Mouse (Mus musculus) limb, embryonic 10.5 days (tissue): ENCODE results near the gene Reln. TPM values are rescaled to one million over a fixed set of nuclear protein-coding genes. Genes with fewer than 3 reads are reported as not detected.

Source experiments
- DNase-seq: peaks from one replicate; pipeline ENCODE4 v3.0.0-alpha.2; 2017; ENCODE audit warnings: low spot score
- H3K27ac ChIP-seq: fragments of 300-500 bp; sonication (generic); 2 replicates; pipeline ENCODE4 v1.5.1; 2016; ENCODE audit warnings: mild to moderate bottlenecking
- H3K27me3 ChIP-seq: fragments of 300-500 bp; sonication (generic); 2 replicates; pipeline ENCODE4 v1.6.1; 2016; ENCODE audit warnings: low read depth, mild to moderate bottlenecking; ENCODE audit not compliant: poor library complexity, severe bottlenecking
- H3K36me3 ChIP-seq: fragments of 300-500 bp; sonication (generic); 2 replicates; pipeline ENCODE4 v1.6.1; 2016; ENCODE audit warnings: mild to moderate bottlenecking, moderate library complexity
- H3K4me1 ChIP-seq: fragments of 300-500 bp; sonication (generic); 2 replicates; pipeline ENCODE4 v1.6.1; 2016
- H3K4me3 ChIP-seq: fragments of 300-500 bp; sonication (generic); 2 replicates; pipeline ENCODE4 v1.5.1; 2016; ENCODE audit warnings: mild to moderate bottlenecking, moderate library complexity
- H3K9me3 ChIP-seq: fragments of 300-500 bp; sonication (generic); replicated peaks from 2 replicates; pipeline ENCODE4 v1.6.1; 2016; ENCODE audit warnings: mild to moderate bottlenecking
- WGBS: fragments of 180-500 bp; shearing (Covaris S2); methylation state at CpG from one replicate; pipeline ENCODE4 v1.1.7; 2016; 5-methylcytosine and 5-hydroxymethylcytosine counted together
- polyA plus RNA-seq: library from polyadenylated mRNA; unstranded; fragments of >200 nt; fragmentation: Nextera tagmentation; extraction: Ambion mirVana; gene quantifications from 2 replicates; pipeline ENCODE4 v1.2.1, GENCODE M21; 2016

Reln gene
- polyA plus RNA-seq, 1 experiment from 2014 or later = 0.71 TPM

DNA sequence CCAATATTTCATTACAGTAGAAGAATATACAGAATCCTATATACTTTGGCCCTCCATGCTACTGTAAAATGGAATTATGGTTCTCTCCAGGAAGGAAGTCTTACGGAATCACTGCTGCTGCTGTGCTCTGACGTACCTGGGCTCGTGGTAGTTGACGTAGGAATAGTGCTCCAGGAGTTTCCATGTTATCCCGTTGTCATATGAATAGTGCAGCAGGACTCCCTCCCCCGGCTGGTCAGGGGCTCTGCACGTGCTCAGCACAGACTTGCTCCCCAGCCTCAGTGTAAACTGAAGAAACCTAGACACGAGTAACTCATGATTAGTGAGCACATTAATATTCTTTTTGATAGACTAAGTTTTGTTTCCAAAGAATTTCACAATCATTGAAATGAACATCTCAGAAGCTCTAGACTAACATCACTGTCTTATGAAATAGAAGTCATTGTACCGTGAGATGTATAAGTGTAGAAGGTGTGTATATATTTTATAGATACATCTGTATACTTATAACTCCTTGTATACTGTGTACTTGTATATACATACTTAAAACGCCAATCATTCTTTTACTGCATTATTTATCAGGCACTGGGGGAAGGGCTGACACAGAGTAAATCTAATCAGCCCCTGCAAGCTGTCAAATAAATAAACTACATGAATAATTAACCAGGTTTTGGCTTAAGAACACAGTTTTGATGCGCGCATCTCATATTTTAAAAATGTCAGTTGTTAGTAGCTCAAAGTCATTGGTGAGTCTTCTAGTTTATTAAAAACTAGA, 304.9 kb downstream of the Reln start:
- H3K9me3 ChIP-seq = no peaks in the 10 kb centered on the region
- no peaks in the 10 kb centered on the region for H3K27me3 ChIP-seq
- peaks cover 6% of the 10 kb centered on the region for H3K4me1 ChIP-seq
- no peak overlapping the region for H3K4me3 ChIP-seq
- DNase-seq = no peak
- H3K27ac ChIP-seq = no peak overlapping the region
- WGBS = 88% methylated on average over 12 of the region's 12 CpGs
- H3K36me3 ChIP-seq = no peaks in the 10 kb centered on the region

DNA sequence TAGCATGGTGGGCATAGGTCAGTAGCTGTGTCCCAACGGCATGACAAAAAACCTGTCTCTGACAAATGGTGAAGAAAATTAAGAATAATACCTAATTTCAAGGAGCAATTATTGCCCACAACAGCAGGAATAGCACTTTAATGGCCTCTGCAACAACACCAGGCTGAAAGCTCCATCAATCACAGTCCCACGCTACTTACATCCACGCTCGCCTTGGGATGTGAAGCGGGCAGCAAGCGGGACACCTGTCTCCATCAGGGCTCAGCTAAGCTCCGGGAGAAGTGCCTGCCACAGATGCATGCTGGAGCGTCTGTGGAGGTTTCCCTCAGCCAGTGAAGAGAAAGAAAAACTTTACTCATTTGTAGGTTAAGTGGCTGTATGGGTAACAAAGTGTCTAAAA, 309.3 kb downstream of the Reln start:
- Histone ChIP-seq H3K9me3 (no peaks in the 10 kb centered on the region), H3K27ac (no peak overlapping the region), H3K4me1 (peaks cover 24% of the 10 kb centered on the region), H3K27me3 (no peaks in the 10 kb centered on the region), H3K36me3 (no peaks in the 10 kb centered on the region), H3K4me3 (no peak overlapping the region)
- 54% methylated on average over 8 of the region's 8 CpGs for WGBS
- no peak for DNase-seq

DNA sequence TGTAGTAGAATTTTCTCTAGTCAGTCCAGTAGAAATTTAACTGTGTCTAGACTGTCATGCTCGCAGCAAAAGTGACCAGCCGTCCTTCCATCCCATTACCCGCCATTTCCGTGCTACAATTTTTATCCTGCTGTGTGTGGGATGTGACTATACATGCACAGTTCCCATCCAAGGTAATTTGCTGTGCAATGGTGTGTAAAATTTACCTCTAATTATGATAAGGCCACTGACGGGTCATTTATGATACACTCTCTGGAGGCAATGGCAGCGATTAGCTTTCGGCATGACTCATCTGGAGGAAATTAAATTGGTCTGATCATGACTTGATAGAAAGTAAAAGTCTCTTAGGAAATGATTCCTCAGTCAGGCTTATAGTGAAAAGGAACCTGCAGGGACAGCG, 311.5 kb downstream of the Reln start:
- DNase-seq = no peak
- 82% methylated on average over 8 of the region's 8 CpGs for WGBS

DNA sequence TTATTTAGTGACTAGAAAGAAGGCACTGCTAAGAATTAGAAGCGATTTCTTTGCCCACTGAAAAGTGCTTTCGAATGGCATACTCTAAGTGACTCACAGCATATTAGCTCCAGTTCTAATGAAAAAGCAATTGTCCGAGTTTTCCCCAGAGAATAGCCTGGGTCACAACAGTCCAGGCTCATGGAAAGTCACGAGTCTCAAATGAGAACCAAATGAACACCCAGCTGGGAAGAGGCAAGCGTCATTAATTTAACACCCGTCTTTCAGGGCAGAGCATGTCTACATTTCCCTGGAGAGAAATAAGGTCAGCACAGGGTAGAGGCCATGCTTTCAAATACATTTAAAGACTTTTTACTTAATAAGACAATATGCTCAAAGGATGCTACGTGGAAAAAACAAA, 312.8 kb downstream of the Reln start:
- WGBS = 36% methylated on average over 7 of the region's 7 CpGs
- no peaks in the 10 kb centered on the region for H3K9me3 ChIP-seq
- no peak for DNase-seq
- no peaks in the 10 kb centered on the region for H3K36me3 ChIP-seq
- no peak overlapping the region for H3K4me3 ChIP-seq
- peaks cover 24% of the 10 kb centered on the region for H3K4me1 ChIP-seq
- H3K27me3 ChIP-seq = no peaks in the 10 kb centered on the region
- no peak overlapping the region for H3K27ac ChIP-seq

More for the DNA sequence above, 311.5 kb downstream of the Reln start:
- Histone ChIP-seq H3K27me3 (no peaks in the 10 kb centered on the region), H3K36me3 (no peaks in the 10 kb centered on the region), H3K9me3 (no peaks in the 10 kb centered on the region), H3K4me3 (no peak overlapping the region), H3K27ac (no peak overlapping the region), H3K4me1 (peaks cover 24% of the 10 kb centered on the region)

DNA sequence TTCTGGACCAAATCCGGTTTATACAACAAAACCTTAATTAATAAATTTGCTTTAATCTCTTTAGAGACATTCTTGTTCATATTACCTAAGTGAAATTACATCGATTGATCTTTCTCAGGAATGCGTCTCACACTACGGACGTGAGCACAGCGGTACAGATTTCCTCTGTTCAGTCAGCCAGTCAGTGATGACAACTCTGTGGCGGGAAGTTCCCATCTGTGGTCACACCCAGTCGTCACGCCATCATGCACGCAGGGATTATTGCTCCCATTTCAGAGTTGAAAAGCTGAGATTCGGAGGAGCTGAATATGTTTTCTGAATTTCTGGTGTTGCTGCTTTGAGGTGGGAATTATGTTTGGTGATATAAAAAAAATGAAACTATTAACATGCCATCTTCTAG, 316.1 kb downstream of the Reln start:
- no peak for DNase-seq
- Histone ChIP-seq H3K27ac (no peak overlapping the region), H3K9me3 (no peaks in the 10 kb centered on the region), H3K4me3 (no peak overlapping the region), H3K4me1 (peaks cover 19% of the 10 kb centered on the region), H3K36me3 (no peaks in the 10 kb centered on the region), H3K27me3 (no peaks in the 10 kb centered on the region)
- WGBS = 88% methylated on average over 11 of the region's 11 CpGs

DNA sequence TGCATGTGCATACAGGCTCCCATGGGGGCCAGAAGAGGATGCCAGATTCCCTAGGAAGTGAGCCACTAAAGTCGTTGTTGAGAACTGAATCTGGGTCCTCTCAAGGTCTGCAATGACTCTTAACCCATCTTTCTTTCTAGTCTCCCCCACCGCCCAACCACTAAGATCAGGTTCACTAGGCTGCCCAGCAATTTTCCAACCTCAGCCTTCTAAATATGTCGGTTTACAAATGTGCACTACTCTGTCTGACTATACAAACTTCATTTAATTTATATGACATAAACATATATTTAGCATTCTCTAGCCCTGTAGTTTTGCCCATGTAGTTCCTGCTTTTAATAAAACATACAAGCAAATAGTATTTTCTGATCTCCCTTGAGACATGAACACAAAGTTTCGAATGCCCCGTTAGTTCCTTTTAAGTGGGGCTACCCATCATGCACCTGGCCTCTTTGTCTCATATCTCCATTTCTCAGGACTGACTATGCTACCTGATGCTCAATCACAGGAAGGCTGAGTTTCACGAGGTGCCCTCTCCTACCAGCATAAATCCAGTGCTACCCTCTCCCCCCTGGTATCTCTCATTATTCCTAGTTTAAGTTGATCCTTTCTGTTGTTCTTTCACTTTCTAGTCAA, 317.1 kb downstream of the Reln start:
- H3K27ac ChIP-seq = no peak overlapping the region
- 91% methylated on average over 6 of the region's 6 CpGs for WGBS
- H3K4me1 ChIP-seq = peaks cover 23% of the 10 kb centered on the region
- no peaks in the 10 kb centered on the region for H3K9me3 ChIP-seq
- H3K4me3 ChIP-seq = no peak overlapping the region
- H3K27me3 ChIP-seq = no peaks in the 10 kb centered on the region
- no peaks in the 10 kb centered on the region for H3K36me3 ChIP-seq
- no peak for DNase-seq

DNA sequence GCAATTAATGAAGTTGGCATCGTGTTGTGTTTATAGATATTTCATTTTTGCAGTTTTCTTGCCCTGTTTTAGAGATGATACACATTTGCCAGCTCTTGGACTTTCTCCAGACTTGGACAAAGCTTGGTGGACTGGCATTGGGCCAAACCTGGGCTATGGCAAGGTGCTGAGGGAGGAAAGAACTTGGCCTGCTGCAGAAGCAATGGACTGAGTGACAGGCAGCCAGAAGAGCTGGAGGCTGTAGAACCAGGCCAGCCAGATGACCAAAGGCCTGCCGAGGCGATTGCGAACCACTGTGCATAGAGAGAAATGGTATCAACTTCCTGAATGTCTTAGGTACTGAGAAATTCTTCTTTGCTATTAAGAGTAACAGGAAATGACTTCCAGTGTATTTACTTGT, 318.8 kb downstream of the Reln start:
- H3K4me3 ChIP-seq = no peak overlapping the region
- H3K27me3 ChIP-seq = no peaks in the 10 kb centered on the region
- no peak overlapping the region for H3K27ac ChIP-seq
- no peak for DNase-seq
- no peaks in the 10 kb centered on the region for H3K9me3 ChIP-seq
- H3K36me3 ChIP-seq = no peaks in the 10 kb centered on the region
- H3K4me1 ChIP-seq = peaks cover 7% of the 10 kb centered on the region; the same call in 1 of the 2 replicates
- WGBS = 94% methylated on average over 4 of the region's 4 CpGs

DNA sequence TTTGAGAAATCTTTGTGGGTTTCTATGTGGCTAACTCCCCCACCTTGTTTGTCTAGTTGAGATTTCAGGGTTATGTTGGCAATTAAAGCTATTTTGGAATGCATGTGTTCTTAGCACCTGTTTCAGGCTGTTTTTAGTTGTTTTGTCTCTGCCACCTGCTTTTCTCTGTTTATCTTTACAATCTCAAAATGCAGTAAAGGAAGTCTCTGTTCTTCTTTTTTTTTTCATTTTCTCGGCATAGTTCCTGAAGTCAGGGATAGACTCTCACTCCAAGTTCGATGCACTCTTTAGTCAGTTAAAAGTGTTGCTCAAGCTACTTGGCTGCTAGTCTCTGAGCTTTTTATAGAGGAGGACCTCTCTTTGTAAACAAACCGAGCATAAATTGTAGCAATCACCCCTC, 320.4 kb downstream of the Reln start:
- H3K4me3 ChIP-seq = no peak overlapping the region
- no peak for DNase-seq
- no peak overlapping the region for H3K27ac ChIP-seq
- H3K36me3 ChIP-seq = no peaks in the 10 kb centered on the region
- H3K27me3 ChIP-seq = no peaks in the 10 kb centered on the region
- WGBS = 69% methylated on average over 3 of the region's 3 CpGs
- H3K4me1 ChIP-seq = peaks cover 5% of the 10 kb centered on the region; the same call in 1 of the 2 replicates
- H3K9me3 ChIP-seq = no peaks in the 10 kb centered on the region

DNA sequence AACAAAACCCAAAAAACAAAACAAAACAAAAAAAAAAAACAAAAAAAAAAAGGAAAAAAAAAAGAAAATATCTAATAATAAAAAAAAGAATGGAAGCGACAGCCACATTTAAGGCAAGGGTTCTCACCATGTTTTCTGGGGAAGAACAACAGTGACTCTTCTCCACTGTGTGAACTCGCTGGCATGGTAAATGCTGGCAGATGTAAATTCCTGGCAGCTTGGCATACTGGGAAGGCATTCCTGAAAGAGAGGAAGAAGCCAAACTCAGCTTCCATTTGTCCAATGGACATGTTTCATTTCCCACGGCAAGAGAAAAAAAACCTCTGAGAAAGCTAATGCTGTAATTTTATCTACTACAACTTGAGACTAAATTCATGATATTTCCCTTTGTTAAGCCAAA, 326.6 kb downstream of the Reln start:
- no peaks in the 10 kb centered on the region for H3K27me3 ChIP-seq
- H3K9me3 ChIP-seq = no peaks in the 10 kb centered on the region
- DNase-seq = no peak
- H3K36me3 ChIP-seq = no peaks in the 10 kb centered on the region
- peaks cover 4% of the 10 kb centered on the region; the same call in 1 of the 2 replicates for H3K4me1 ChIP-seq
- H3K27ac ChIP-seq = no peak overlapping the region
- WGBS = 87% methylated on average over 3 of the region's 3 CpGs
- H3K4me3 ChIP-seq = no peak overlapping the region

DNA sequence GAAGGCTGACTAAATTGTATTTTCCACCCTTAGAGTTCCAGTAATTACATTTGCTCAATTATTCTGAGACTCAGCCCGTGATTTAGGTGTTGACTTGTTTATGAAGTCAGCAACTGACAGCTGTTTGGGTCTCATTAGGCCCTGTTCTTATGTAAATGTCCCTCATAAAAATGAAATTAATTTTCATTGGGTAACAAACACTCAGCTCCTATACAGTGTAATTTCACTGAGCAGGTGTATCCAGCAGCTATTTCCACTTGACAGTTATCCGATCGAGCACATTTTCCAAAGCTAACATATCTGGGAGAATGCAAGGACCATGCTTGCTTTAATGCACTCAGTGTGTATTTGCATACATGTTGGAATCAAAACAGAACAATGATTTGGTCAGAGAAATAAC, 330.0 kb downstream of the Reln start:
- no peaks in the 10 kb centered on the region for H3K27me3 ChIP-seq
- 94% methylated on average over 3 of the region's 3 CpGs for WGBS
- H3K36me3 ChIP-seq = no peaks in the 10 kb centered on the region
- DNase-seq = no peak
- H3K27ac ChIP-seq = no peak overlapping the region
- no peak overlapping the region for H3K4me3 ChIP-seq
- H3K9me3 ChIP-seq = no peaks in the 10 kb centered on the region
- H3K4me1 ChIP-seq = no peaks in the 10 kb centered on the region

DNA sequence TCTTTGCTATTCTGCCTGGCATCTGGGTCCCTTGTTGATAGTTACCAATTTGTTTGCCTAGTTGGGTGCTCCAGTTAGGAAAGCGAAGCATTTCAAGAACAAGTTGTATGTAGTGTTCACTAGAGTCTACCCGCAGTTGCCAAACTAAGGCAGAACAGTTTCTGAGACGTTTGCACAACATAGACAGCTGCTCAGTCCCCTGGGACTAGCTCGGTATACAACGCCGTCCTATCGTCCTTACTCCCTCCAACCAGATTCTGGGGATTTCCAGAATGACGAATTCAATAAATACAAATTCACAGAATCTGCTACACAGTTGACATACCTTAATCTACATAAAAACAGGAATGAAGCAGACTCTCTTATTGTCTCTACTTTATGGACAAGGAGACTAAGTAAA, 335.4 kb downstream of the Reln start:
- Histone ChIP-seq H3K27me3 (no peaks in the 10 kb centered on the region), H3K4me1 (no peaks in the 10 kb centered on the region), H3K9me3 (no peaks in the 10 kb centered on the region), H3K27ac (no peak overlapping the region), H3K36me3 (no peaks in the 10 kb centered on the region), H3K4me3 (no peak overlapping the region)
- no peak for DNase-seq
- 94% methylated on average over 8 of the region's 8 CpGs for WGBS

DNA sequence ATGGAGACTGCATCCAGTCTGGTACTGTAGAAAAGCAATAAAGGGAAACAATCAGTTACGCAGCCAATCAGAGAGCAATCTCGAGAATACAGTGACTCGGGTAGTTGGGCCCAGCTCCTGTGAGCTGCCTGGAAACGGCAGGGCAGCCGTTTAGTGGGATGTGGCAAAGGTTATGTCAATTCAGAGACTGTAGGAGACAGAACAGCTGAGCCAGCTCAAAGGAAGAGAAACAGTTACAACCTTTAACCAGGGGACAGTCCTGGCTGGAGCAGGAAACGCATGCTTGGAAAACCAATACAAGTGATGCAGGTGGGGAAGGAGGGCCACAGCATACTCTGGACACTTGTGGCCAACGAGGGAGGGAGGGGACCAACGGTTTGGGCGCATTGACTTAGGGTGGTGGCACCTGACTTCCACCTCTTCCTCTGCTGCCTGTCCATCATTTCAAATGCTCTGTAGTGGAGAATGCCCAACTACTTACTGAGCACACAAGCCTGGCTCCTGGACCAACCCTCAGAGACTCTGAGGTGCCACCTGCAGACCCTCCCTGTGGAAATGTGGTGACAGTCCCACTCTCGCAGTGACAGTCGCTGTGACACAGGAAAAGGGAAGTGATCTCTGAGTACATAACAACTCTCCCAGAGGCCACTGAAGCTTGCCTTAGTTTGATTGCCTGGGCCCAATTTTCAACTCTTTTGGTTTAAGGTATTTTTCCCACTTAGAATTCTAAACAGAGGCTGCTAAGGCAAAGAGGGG, 337.0 kb downstream of the Reln start:
- no peaks in the 10 kb centered on the region for H3K9me3 ChIP-seq
- H3K4me3 ChIP-seq = no peak overlapping the region
- no peak for DNase-seq

DNA sequence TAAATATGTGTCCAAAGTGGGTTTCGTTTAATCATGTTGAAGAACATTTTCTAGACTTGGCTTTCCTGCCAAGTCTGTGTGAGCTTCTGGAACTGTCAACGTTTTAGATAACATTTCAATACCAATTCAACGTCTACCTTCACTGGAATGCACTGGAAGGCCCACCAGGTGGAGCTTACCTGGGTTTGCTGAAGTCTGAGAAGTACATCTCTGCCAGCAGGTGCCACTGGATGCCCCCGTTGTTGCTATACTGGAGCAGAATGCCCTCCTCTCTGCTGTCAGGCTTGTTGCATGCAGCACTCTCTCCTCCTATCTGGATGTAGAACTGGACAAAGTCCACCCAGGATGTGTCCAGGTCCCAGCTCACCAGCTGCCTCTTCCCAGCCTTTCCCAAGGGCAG, 340.6 kb downstream of the Reln start:
- H3K4me3 ChIP-seq = no peak overlapping the region
- H3K9me3 ChIP-seq = no peaks in the 10 kb centered on the region
- no peak overlapping the region for H3K27ac ChIP-seq
- no peaks in the 10 kb centered on the region for H3K27me3 ChIP-seq
- no peak for DNase-seq
- 88% methylated on average over 4 of the region's 4 CpGs for WGBS
- H3K4me1 ChIP-seq = no peaks in the 10 kb centered on the region
- no peaks in the 10 kb centered on the region for H3K36me3 ChIP-seq

More for the DNA sequence above, 337.0 kb downstream of the Reln start:
- H3K4me1 ChIP-seq = no peaks in the 10 kb centered on the region
- 74% methylated on average over 11 of the region's 11 CpGs for WGBS
- H3K36me3 ChIP-seq = no peaks in the 10 kb centered on the region
- H3K27me3 ChIP-seq = no peaks in the 10 kb centered on the region
- no peak overlapping the region for H3K27ac ChIP-seq
